Mouse (Mus musculus) megakaryocyte, embryonic 14.5 days (primary cell): ENCODE data around the gene Sufu.

Experiments used
- FLI1 ChIP-seq: IDR thresholded peaks from 2 replicates; pipeline ENCODE4 v1.6.1; 2012; ENCODE audit warnings: low read length, inconsistent platforms, mixed read lengths
- GATA1 ChIP-seq: IDR thresholded peaks from 3 replicates; pipeline ENCODE4 v1.6.1; 2012; ENCODE audit warnings: mixed read lengths, low read length, inconsistent platforms, borderline replicate concordance

DNA sequence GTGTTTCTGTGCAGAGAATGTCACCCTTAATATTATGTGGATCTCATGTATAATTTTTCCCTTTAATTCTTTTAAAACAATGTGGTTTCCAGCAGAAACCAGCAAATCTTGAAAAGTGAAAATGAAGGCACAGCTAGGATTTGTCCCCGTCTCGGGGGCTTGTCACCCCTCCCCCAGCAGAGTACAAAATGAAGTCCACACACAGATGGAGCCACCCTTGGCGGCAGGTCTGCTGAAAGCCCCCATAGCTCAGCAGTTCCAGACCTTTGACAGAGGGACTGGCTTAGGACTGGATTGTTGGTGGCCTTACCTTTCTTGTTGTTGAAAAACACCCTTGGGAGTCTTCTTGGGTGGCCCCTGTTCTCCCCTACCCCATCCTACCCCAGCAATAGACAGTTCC is 84.7 kb downstream of the Sufu start:
- TF ChIP-seq GATA1: no peak
- TF ChIP-seq FLI1: no peak
